Mouse (Mus musculus): ENCODE results near the gene Crtc3. TPM values are rescaled to one million over a fixed set of nuclear protein-coding genes. Genes with fewer than 3 reads are reported as not detected.

The Crtc3 gene
- polyA plus RNA-seq, 1 experiment = 6.4 TPM

- Histone ChIP-seq H3K4me3 (ENCODE audit: insufficient read depth, poor library complexity, severe bottlenecking) (no peak overlapping the region), H3ac (ENCODE audit: control insufficient read depth, insufficient read length, low read depth) (no peak overlapping the region), H3K79me3 (ENCODE audit: low read depth) (no peaks in the 10 kb centered on the region), H3K27me3 (ENCODE audit: control insufficient read depth, insufficient read depth, insufficient read length) (peaks cover 36% of the 10 kb centered on the region), H3K36me3 (ENCODE audit: control insufficient read depth, insufficient read depth) (no peaks in the 10 kb centered on the region), H3K79me2 (ENCODE audit: control insufficient read depth, insufficient read depth) (no peaks in the 10 kb centered on the region)
- TF ChIP-seq FOSL1 (IDR thresholded peaks at IDR 0.05; ENCODE audit: insufficient read depth, low read length, poor library complexity, severe bottlenecking) (no peak), CEBPB (IDR thresholded peaks at IDR 0.05; ENCODE audit: low read depth) (no peak), USF1 (IDR thresholded peaks at IDR 0.05; ENCODE audit: low read depth) (no peak), MYOD1 (IDR thresholded peaks at IDR 0.05; ENCODE audit: control insufficient read depth, insufficient read length, low read depth) (no peak), MYOG (IDR thresholded peaks at IDR 0.05; ENCODE audit: control insufficient read depth, extremely low read depth, insufficient read length) (no peak), MAX (IDR thresholded peaks at IDR 0.05) (no peak), CTCF (IDR thresholded peaks at IDR 0.05; ENCODE audit: control insufficient read depth, insufficient read depth, insufficient read length) (no peak)
Observed at GRCm38 (mm10) chr7:80567982-80568381, 120.7 kb downstream of the Crtc3 start.

GRCm38 (mm10) chr7:80561931-80562330, 126.7 kb downstream of the Crtc3 start:
- Histone ChIP-seq H3K79me3 (ENCODE audit: low read depth) (no peaks in the 10 kb centered on the region), H3K27me3 (ENCODE audit: control insufficient read depth, insufficient read depth, insufficient read length) (peaks cover 4% of the 10 kb centered on the region), H3ac (ENCODE audit: control insufficient read depth, insufficient read length, low read depth) (no peak overlapping the region), H3K36me3 (ENCODE audit: control insufficient read depth, insufficient read depth) (no peaks in the 10 kb centered on the region), H3K79me2 (ENCODE audit: control insufficient read depth, insufficient read depth) (no peaks in the 10 kb centered on the region), H3K4me3 (ENCODE audit: insufficient read depth, poor library complexity, severe bottlenecking) (no peak overlapping the region)
- TF ChIP-seq CEBPB (IDR thresholded peaks at IDR 0.05; ENCODE audit: low read depth) = peak; percentile 8
- TF ChIP-seq CTCF (IDR thresholded peaks at IDR 0.05; ENCODE audit: control insufficient read depth, insufficient read depth, insufficient read length) = no peak

GRCm38 (mm10) chr7:80561271-80561670, 127.4 kb downstream of the Crtc3 start:
- TF ChIP-seq FOSL1 (IDR thresholded peaks at IDR 0.05; ENCODE audit: insufficient read depth, low read length, poor library complexity, severe bottlenecking) (no peak), MYOD1 (IDR thresholded peaks at IDR 0.05; ENCODE audit: control insufficient read depth, insufficient read length, low read depth) (no peak), MYOG (IDR thresholded peaks at IDR 0.05; ENCODE audit: control insufficient read depth, extremely low read depth, insufficient read length) (no peak), MAX (IDR thresholded peaks at IDR 0.05) (no peak), USF1 (IDR thresholded peaks at IDR 0.05; ENCODE audit: low read depth) (no peak), CTCF (IDR thresholded peaks at IDR 0.05; ENCODE audit: control insufficient read depth, insufficient read depth, insufficient read length) (no peak)
- Histone ChIP-seq H3K4me3 (ENCODE audit: insufficient read depth, poor library complexity, severe bottlenecking) (no peak overlapping the region), H3ac (ENCODE audit: control insufficient read depth, insufficient read length, low read depth) (no peak overlapping the region), H3K79me3 (ENCODE audit: low read depth) (no peaks in the 10 kb centered on the region), H3K27me3 (ENCODE audit: control insufficient read depth, insufficient read depth, insufficient read length) (peaks cover 1% of the 10 kb centered on the region), H3K79me2 (ENCODE audit: control insufficient read depth, insufficient read depth) (no peaks in the 10 kb centered on the region), H3K36me3 (ENCODE audit: control insufficient read depth, insufficient read depth) (no peaks in the 10 kb centered on the region)

GRCm38 (mm10) chr7:80558572-80558971, 130.1 kb downstream of the Crtc3 start:
- Histone ChIP-seq H3K36me3 (ENCODE audit: control insufficient read depth, insufficient read depth) (no peaks in the 10 kb centered on the region), H3ac (ENCODE audit: control insufficient read depth, insufficient read length, low read depth) (no peak overlapping the region), H3K79me3 (ENCODE audit: low read depth) (no peaks in the 10 kb centered on the region), H3K4me3 (ENCODE audit: insufficient read depth, poor library complexity, severe bottlenecking) (no peak overlapping the region), H3K27me3 (ENCODE audit: control insufficient read depth, insufficient read depth, insufficient read length) (no peaks in the 10 kb centered on the region), H3K79me2 (ENCODE audit: control insufficient read depth, insufficient read depth) (no peaks in the 10 kb centered on the region)
- TF ChIP-seq CEBPB (IDR thresholded peaks at IDR 0.05; ENCODE audit: low read depth) = no peak
- no peak for TF ChIP-seq MYOG (IDR thresholded peaks at IDR 0.05; ENCODE audit: control insufficient read depth, extremely low read depth, insufficient read length)
- no peak for TF ChIP-seq MYOD1 (IDR thresholded peaks at IDR 0.05; ENCODE audit: control insufficient read depth, insufficient read length, low read depth)
- no peak for TF ChIP-seq FOSL1 (IDR thresholded peaks at IDR 0.05; ENCODE audit: insufficient read depth, low read length, poor library complexity, severe bottlenecking)
- no peak for TF ChIP-seq CTCF (IDR thresholded peaks at IDR 0.05; ENCODE audit: control insufficient read depth, insufficient read depth, insufficient read length)
- no peak for TF ChIP-seq MAX (IDR thresholded peaks at IDR 0.05)
- no peak for TF ChIP-seq USF1 (IDR thresholded peaks at IDR 0.05; ENCODE audit: low read depth)

GRCm38 (mm10) chr7:80558101-80558500, 130.6 kb downstream of the Crtc3 start:
- no peaks in the 10 kb centered on the region for H3K79me2 ChIP-seq (ENCODE audit: control insufficient read depth, insufficient read depth)
- no peaks in the 10 kb centered on the region for H3K79me3 ChIP-seq (ENCODE audit: low read depth)
- no peaks in the 10 kb centered on the region for H3K27me3 ChIP-seq (ENCODE audit: control insufficient read depth, insufficient read depth, insufficient read length)
- H3ac ChIP-seq (ENCODE audit: control insufficient read depth, insufficient read length, low read depth) = no peak overlapping the region
- TF ChIP-seq MYOG (IDR thresholded peaks at IDR 0.05; ENCODE audit: control insufficient read depth, extremely low read depth, insufficient read length) (no peak), USF1 (IDR thresholded peaks at IDR 0.05; ENCODE audit: low read depth) (no peak), FOSL1 (IDR thresholded peaks at IDR 0.05; ENCODE audit: insufficient read depth, low read length, poor library complexity, severe bottlenecking) (no peak), CTCF (IDR thresholded peaks at IDR 0.05; ENCODE audit: control insufficient read depth, insufficient read depth, insufficient read length) (no peak), MAX (IDR thresholded peaks at IDR 0.05) (no peak), MYOD1 (IDR thresholded peaks at IDR 0.05; ENCODE audit: control insufficient read depth, insufficient read length, low read depth) (no peak), CEBPB (IDR thresholded peaks at IDR 0.05; ENCODE audit: low read depth) (no peak)
- no peak overlapping the region for H3K4me3 ChIP-seq (ENCODE audit: insufficient read depth, poor library complexity, severe bottlenecking)
- H3K36me3 ChIP-seq (ENCODE audit: control insufficient read depth, insufficient read depth) = no peaks in the 10 kb centered on the region

- TF ChIP-seq CEBPB (IDR thresholded peaks at IDR 0.05; ENCODE audit: low read depth) (no peak), MYOG (IDR thresholded peaks at IDR 0.05; ENCODE audit: control insufficient read depth, extremely low read depth, insufficient read length) (no peak), USF1 (IDR thresholded peaks at IDR 0.05; ENCODE audit: low read depth) (no peak), FOSL1 (IDR thresholded peaks at IDR 0.05; ENCODE audit: insufficient read depth, low read length, poor library complexity, severe bottlenecking) (no peak), MAX (IDR thresholded peaks at IDR 0.05) (no peak), CTCF (IDR thresholded peaks at IDR 0.05; ENCODE audit: control insufficient read depth, insufficient read depth, insufficient read length) (no peak), MYOD1 (IDR thresholded peaks at IDR 0.05; ENCODE audit: control insufficient read depth, insufficient read length, low read depth) (no peak)
- H3ac ChIP-seq (ENCODE audit: control insufficient read depth, insufficient read length, low read depth) = no peak overlapping the region
- no peak overlapping the region for H3K4me3 ChIP-seq (ENCODE audit: insufficient read depth, poor library complexity, severe bottlenecking)
- H3K79me3 ChIP-seq (ENCODE audit: low read depth) = no peaks in the 10 kb centered on the region
- H3K36me3 ChIP-seq (ENCODE audit: control insufficient read depth, insufficient read depth) = no peaks in the 10 kb centered on the region
- no peaks in the 10 kb centered on the region for H3K27me3 ChIP-seq (ENCODE audit: control insufficient read depth, insufficient read depth, insufficient read length)
- H3K79me2 ChIP-seq (ENCODE audit: control insufficient read depth, insufficient read depth) = no peaks in the 10 kb centered on the region
Observed at GRCm38 (mm10) chr7:80557161-80557560, 131.5 kb downstream of the Crtc3 start.
